In genomic region chr16:21245931-21246390, GRCm38 (mm10) we compare ENCODE assay signal across 8 mouse cellular contexts. TPM values are rescaled to one million over a fixed set of nuclear protein-coding genes. Genes with fewer than 3 reads are reported as not detected.
DNase-seq lines count a peak whose midpoint lies in the region; ATAC-seq and TF ChIP-seq lines count a peak whose summit lies in the region.

No protein-coding gene starts in this region.

- intact Hi-C loops in heart, adult 2 months (cut with DNase I): loop anchor here (5.0 kb wide), 5 partner anchors 39 to 121 kb away; no protein-coding TSS in a partner anchor
- intact Hi-C loops in left cerebral cortex, postnatal 4 days (cut with DNase I): no loop called here

- peak; percentile 87 for TF ChIP-seq CTCF in heart, adult 2 months (IDR thresholded peaks at IDR 0.05)

- no peaks in the 10 kb centered on the region for H3K36me3 ChIP-seq in neural tube, embryonic 11.5 days (ENCODE audit: control insufficient read depth, insufficient read depth, low read length)
- no peaks in the 10 kb centered on the region for H3K36me3 ChIP-seq in embryonic facial prominence, embryonic 11.5 days (replicated peaks; ENCODE audit: control insufficient read depth, insufficient read depth, low read depth, low read length)
- H3K36me3 ChIP-seq in heart, adult 2 months (ENCODE audit: control insufficient read depth, insufficient read depth, low read length): no peaks in the 10 kb centered on the region
- H3K36me3 ChIP-seq in midbrain, embryonic 11.5 days (ENCODE audit: control insufficient read depth, insufficient read depth, low read length): no peaks in the 10 kb centered on the region

- TF ChIP-seq EP300 in heart, adult 2 months (IDR thresholded peaks at IDR 0.05; ENCODE audit: insufficient read depth, low read depth, low read length): no peak

- H3K4me1 ChIP-seq in neural tube, embryonic 11.5 days (ENCODE audit: control insufficient read depth, insufficient read depth, low read length): peaks cover 24% of the 10 kb centered on the region
- peaks cover 27% of the 10 kb centered on the region for H3K4me1 ChIP-seq in embryonic facial prominence, embryonic 11.5 days (ENCODE audit: control insufficient read depth, insufficient read depth, low read length)
- H3K4me1 ChIP-seq in heart, adult 2 months (ENCODE audit: control insufficient read depth, insufficient read depth, low read length): no peaks in the 10 kb centered on the region
- peaks cover 34% of the 10 kb centered on the region for H3K4me1 ChIP-seq in midbrain, embryonic 11.5 days (ENCODE audit: control insufficient read depth, insufficient read depth, low read length)

- peak overlapping the region; percentile 37 for H3K4me3 ChIP-seq in neural tube, embryonic 11.5 days (ENCODE audit: low read depth, low read length)
- peak overlapping the region; percentile 34 for H3K4me3 ChIP-seq in embryonic facial prominence, embryonic 11.5 days (ENCODE audit: low read depth, low read length)
- H3K4me3 ChIP-seq in heart, adult 2 months: peak overlapping the region; percentile 59
- H3K4me3 ChIP-seq in midbrain, embryonic 11.5 days (ENCODE audit: low read depth, low read length): peak overlapping the region; percentile 35

- H3K9me3 ChIP-seq in neural tube, embryonic 11.5 days (ENCODE audit: control insufficient read depth, low read length): no peaks in the 10 kb centered on the region
- H3K9me3 ChIP-seq in embryonic facial prominence, embryonic 11.5 days (replicated peaks; ENCODE audit: control insufficient read depth, low read length): no peaks in the 10 kb centered on the region
- H3K9me3 ChIP-seq in midbrain, embryonic 11.5 days (ENCODE audit: control insufficient read depth, low read length): no peaks in the 10 kb centered on the region

- peak; percentile 90 for DNase-seq in neural tube, embryonic 11.5 days (ENCODE audit: low spot score)
- no peak for DNase-seq in neural tube, embryonic 10.5 days (ENCODE audit: extremely low spot score, low spot score)
- DNase-seq in embryonic facial prominence, embryonic 11.5 days (ENCODE audit: low spot score): peak; percentile 94
- DNase-seq in heart, adult 2 months: peak; percentile 83 to 88
- peak; percentile 82 for DNase-seq in kidney, adult 18-20 months
- DNase-seq in left cerebral cortex, postnatal 4 days: peak; percentile 86
- DNase-seq in midbrain, embryonic 11.5 days (ENCODE audit: low spot score, missing footprints): peak; percentile 97
- peak; percentile 35 for DNase-seq in spleen, adult 12 weeks (ENCODE audit: low spot score)

- ATAC-seq in neural tube, embryonic 11.5 days (ENCODE audit: insufficient read depth, low FRiP score, low TSS enrichment): peak; percentile 87
- peak; percentile 72 for ATAC-seq in embryonic facial prominence, embryonic 11.5 days (replicated peaks; ENCODE audit: insufficient number of reproducible peaks, low FRiP score, low TSS enrichment, low read depth)
- peak; percentile 90 for ATAC-seq in midbrain, embryonic 11.5 days (ENCODE audit: low FRiP score)

- WGBS in neural tube, embryonic 11.5 days: 0% methylated on average over 29 of the region's 29 CpGs
- 0% methylated on average over 29 of the region's 29 CpGs for WGBS in embryonic facial prominence, embryonic 11.5 days
- WGBS in heart, adult 2 months: 0% methylated on average over 29 of the region's 29 CpGs
- under 1% methylated on average over 28 of the region's 29 CpGs for WGBS in midbrain, embryonic 11.5 days

- H3K4me2 ChIP-seq in neural tube, embryonic 11.5 days (ENCODE audit: low read depth): peak overlapping the region; percentile 85
- H3K4me2 ChIP-seq in embryonic facial prominence, embryonic 11.5 days (ENCODE audit: low read depth, low read length): peak overlapping the region; percentile 72
- H3K4me2 ChIP-seq in midbrain, embryonic 11.5 days: peak overlapping the region; percentile 77

- H3K9ac ChIP-seq in neural tube, embryonic 11.5 days (ENCODE audit: low read length): peak overlapping the region; percentile 60
- peak overlapping the region; percentile 57 for H3K9ac ChIP-seq in embryonic facial prominence, embryonic 11.5 days (replicated peaks; ENCODE audit: low read length)
- H3K9ac ChIP-seq in heart, adult 2 months (ENCODE audit: low read depth, low read length): peak overlapping the region; percentile 63
- peak overlapping the region; percentile 61 for H3K9ac ChIP-seq in midbrain, embryonic 11.5 days (ENCODE audit: low read length)

- H3K27me3 ChIP-seq in neural tube, embryonic 11.5 days (ENCODE audit: control insufficient read depth, insufficient read depth, low read length): peaks cover 27% of the 10 kb centered on the region
- peaks cover 2% of the 10 kb centered on the region; the same call in 1 of the 2 replicates for H3K27me3 ChIP-seq in embryonic facial prominence, embryonic 11.5 days (ENCODE audit: control insufficient read depth, insufficient read depth, low read length)
- no peaks in the 10 kb centered on the region for H3K27me3 ChIP-seq in heart, adult 2 months (ENCODE audit: control insufficient read depth, insufficient read depth, low read length)
- H3K27me3 ChIP-seq in midbrain, embryonic 11.5 days (ENCODE audit: control insufficient read depth, insufficient read depth, low read length): peaks cover 35% of the 10 kb centered on the region

- H3K79me2 ChIP-seq in heart, adult 2 months (replicated peaks; ENCODE audit: control insufficient read depth, insufficient read depth, low read length): no peaks in the 10 kb centered on the region

- peak overlapping the region; percentile 42; the same call in 1 of the 2 replicates for H3K27ac ChIP-seq in neural tube, embryonic 11.5 days (ENCODE audit: low read depth, low read length)
- peak overlapping the region; percentile 82 for H3K27ac ChIP-seq in embryonic facial prominence, embryonic 11.5 days (replicated peaks; ENCODE audit: low read depth, low read length)
- peak overlapping the region; percentile 40; the same call in 1 of the 2 replicates for H3K27ac ChIP-seq in heart, adult 2 months
- H3K27ac ChIP-seq in midbrain, embryonic 11.5 days (ENCODE audit: low read depth, low read length): peak overlapping the region; percentile 25; the same call in 1 of the 2 replicates

- no peak for TF ChIP-seq POLR2A in heart, adult 2 months (IDR thresholded peaks at IDR 0.05; ENCODE audit: insufficient read depth, low read depth, low read length)

RNA-seq across cellular contexts. Expression of gene Ephb3, which starts 41.4 kb away (rescaled TPM):
- polyA plus RNA-seq in neural tube, embryonic 11.5 days (2014; fragmentation: Nextera tagmentation; extraction: Ambion mirVana): 15.1 and 15.5 TPM in 2 replicates
- polyA plus RNA-seq in embryonic facial prominence, embryonic 11.5 days (2014; fragmentation: Nextera tagmentation; extraction: Ambion mirVana): 22.2 and 24.8 TPM in 2 replicates
- 1 to 10 TPM; 6.3 to 7.0 TPM for total RNA-seq in heart, adult 2 months (2021)
- 9.9 and 11.3 TPM in 2 replicates for polyA plus RNA-seq in heart, adult 2 months (2012; rRNA removed)
- 10 to 100 TPM; 18.8 to 19.8 TPM for total RNA-seq in left cerebral cortex, postnatal 4 days (2021)
- 7.7 and 9.8 TPM in 2 replicates for polyA plus RNA-seq in midbrain, embryonic 11.5 days (2014; fragmentation: Nextera tagmentation; extraction: Ambion mirVana)

Comparison
In these comparisons a context has a peak if more than half of its experiments do, and no peak if none do; other contexts are left out.
1. H3K27ac ChIP-seq: peak in every context shown above with its lines; median percentile 82 in embryonic facial prominence, embryonic 11.5 days; 42 in neural tube, embryonic 11.5 days; 40 in heart, adult 2 months; 25 in midbrain, embryonic 11.5 days.